Mouse (Mus musculus): Measurements from ENCODE around the gene Tmem175.
A peak's percentile ranks its signal among the peaks of the same experiment; 100 is the strongest.

The Tmem175 gene

DNA sequence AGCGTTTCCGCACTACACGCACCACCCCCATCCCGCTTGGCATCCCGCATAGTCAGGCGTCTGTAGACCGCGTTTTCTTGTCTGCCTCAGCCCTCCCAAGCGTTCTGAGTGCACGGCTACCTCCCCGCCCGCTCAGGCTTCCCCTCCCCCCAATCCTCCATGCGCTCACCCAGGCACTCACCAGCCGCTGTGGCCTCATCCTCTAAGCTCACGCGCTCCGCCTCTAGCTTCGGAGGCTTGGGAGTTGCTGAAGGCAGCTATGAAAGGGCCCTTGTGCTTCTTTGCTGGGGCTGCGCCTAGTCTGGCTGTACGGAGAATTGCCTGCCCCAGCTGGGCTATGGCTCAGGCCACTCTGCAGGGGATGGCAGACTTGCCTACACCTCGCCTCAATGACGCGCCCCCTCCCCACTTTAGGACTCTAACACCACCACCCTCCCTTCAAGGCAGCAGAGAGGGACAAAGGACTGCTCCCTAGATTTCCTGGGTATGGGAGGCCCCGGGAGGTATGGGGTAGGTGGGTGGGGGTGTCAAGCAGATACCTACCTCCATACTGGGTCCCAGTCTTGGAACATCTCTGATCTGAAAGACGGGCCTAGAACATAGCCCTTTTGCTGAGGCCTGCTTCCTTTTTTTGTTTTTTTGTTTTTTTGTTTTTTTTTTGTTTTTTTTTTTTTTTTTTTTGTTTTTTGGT lies 48.2 kb downstream of the Tmem175 start:
- peak; percentile 72 for DNase-seq (ENCODE audit: low read depth, low spot score)

DNA sequence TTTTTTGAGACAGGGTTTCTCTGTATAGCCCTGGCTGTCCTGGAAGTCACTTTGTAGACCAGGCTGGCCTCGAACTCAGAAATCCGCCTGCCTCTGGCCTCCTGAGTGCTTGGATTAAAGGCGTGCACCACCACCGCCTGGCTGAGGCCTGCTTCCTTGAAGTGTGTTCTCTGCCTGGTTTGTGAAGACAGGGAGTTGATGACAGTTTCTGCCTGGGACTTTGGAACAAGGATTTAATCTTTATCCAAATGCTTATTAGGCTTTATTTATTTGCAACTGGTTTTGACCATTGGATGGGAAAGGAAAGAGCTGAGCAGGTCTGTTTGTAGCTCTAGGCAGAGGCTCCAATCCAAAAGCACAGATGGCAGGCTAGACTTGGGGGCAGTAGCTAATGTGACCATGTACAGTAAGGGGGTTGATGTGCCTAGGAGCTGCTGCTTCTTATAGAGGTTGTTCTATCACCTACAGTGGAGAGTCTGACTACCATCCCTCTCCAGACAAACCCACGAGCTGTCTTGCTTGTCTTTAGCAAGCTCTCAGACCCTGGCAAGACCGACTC lies 48.8 kb downstream of the Tmem175 start:
- DNase-seq (ENCODE audit: low read depth, low spot score): no peak

- DNase-seq (ENCODE audit: low read depth, low spot score): no peak
Observed at GRCm38 (mm10) chr5:108679909-108680308, 50.3 kb downstream of the Tmem175 start.

GRCm38 (mm10) chr5:108680871-108681270 lies 51.3 kb downstream of the Tmem175 start:
- DNase-seq (ENCODE audit: low read depth, low spot score): no peak

- no peak for DNase-seq (ENCODE audit: low read depth, low spot score)
Observed at GRCm38 (mm10) chr5:108689091-108689490, 59.5 kb downstream of the Tmem175 start.

DNA sequence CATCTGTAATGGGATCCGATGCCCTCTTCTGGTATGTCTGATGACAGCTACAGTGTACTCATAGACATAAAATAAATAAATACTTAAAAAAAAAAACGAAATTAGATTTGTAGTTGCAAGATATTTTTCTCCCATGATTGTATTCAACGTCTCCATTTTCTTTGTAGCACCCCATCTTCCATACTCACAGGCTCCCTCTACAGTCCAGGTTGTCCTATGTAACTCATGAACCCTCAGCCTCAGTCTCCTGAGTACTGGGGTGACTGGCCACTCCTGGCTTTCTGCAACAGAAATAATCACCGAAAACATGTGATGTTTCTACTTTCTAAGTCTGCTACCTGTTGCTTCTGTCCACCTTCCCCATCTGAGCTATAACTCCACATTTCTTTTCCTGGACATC lies 61.6 kb downstream of the Tmem175 start:
- no peak for DNase-seq (ENCODE audit: low read depth, low spot score)

- DNase-seq (ENCODE audit: low read depth, low spot score): no peak
Observed at GRCm38 (mm10) chr5:108692271-108692670, 62.7 kb downstream of the Tmem175 start, which contains the start of gene Fgfrl1. Gene Fgfrl1, plus strand, starts transcription at chr5:108692382.

- DNase-seq (ENCODE audit: low read depth, low spot score): peak; percentile 70
Observed at GRCm38 (mm10) chr5:108693872-108694288, 64.3 kb downstream of the Tmem175 start.

- DNase-seq (ENCODE audit: low read depth, low spot score): no peak
Observed at GRCm38 (mm10) chr5:108694352-108695261, 65.0 kb downstream of the Tmem175 start.

DNA sequence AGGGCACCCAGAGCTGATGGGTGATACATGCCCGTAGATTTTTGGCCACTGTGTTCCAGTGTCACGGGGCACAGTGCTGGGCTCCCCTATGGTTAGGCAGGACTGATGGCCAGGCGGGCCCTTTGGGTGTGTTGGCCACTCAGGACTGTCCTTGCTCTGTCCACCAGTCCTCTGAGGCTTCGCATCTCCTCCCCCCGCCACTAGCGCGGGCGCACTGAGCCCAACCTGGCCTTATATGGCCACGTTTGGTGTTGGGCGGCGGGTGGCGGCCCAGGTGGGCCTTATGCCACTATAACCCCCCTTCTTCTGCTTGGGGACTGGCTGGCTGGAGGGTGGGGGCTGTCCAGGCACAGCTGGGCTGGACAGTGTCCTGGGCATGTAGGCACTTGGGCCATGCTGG lies 66.3 kb downstream of the Tmem175 start:
- DNase-seq (ENCODE audit: low read depth, low spot score): no peak

DNA sequence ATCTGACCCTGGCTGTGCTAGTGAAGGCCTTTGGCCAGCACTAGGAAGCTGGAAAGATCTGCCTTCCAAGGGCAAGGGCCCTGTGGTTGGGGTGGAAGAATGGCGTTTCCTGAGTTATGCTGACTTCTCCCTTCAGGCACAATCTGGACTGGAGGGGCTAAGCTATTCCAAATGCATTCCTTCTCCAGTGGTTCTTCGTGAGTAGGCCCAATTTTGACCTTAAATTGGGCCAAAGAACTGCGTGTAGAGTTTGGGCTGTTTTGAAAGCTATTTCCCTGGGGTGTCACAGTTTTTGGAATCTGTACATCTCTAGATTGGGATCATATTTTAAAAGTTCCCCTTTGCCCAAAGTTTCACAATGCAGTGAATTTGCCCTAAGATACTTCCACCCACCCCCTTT lies 67.0 kb downstream of the Tmem175 start:
- no peak for DNase-seq (ENCODE audit: low read depth, low spot score)

DNA sequence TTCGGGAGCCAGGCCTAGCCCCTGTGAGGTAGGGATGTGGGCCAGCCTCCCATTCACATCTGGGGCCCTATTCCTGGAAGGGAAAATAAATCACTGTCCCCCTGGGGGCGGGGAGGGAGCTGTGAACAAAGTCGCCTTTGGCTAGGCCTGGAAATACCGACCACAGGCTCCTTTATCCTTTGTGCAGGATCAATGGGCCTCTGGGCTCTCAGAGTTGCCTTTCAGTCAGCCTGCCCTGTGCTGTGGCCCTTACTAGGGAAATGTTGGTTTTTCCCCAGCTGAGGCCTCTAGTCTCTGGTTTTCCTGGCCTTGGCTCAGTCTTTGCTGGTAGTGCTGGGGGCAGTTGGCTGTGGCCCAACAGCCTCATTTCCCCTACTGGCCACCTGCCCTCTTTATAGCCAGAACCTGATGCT lies 67.8 kb downstream of the Tmem175 start:
- DNase-seq (ENCODE audit: low read depth, low spot score): peak; percentile 37

Measured in brain, embryonic 18.5 days (tissue).